Mouse (Mus musculus): ENCODE results near the gene Cdc42ep1. TPM values are rescaled to one million over a fixed set of nuclear protein-coding genes. Genes with fewer than 3 reads are reported as not detected.

Gene Cdc42ep1
- total RNA-seq (2021): 1 to 10 TPM; 6.2 to 8.4 TPM

GRCm38 (mm10) chr15:78842371-78843163, at the start of gene Cdc42ep1:
Cdc42ep1 (plus strand) TSS chr15:78842624.
- intact Hi-C loops (cut with DNase I): no loop called here
- peak in 1 of 2 experiments; percentile 83 for DNase-seq (ENCODE audit: extremely low spot score in 1 of 2, low spot score in 2 of 2)

GRCm38 (mm10) chr15:78796196-78797059, 46.0 kb upstream of the Cdc42ep1 start:
- peak in 1 of 2 experiments; percentile 70 for DNase-seq (ENCODE audit: extremely low spot score in 1 of 2, low spot score in 2 of 2)
- intact Hi-C loops (cut with DNase I): no loop called here

- intact Hi-C loops (cut with DNase I): no loop called here
- DNase-seq (ENCODE audit: extremely low spot score in 1 of 2, low spot score in 2 of 2): no peak
These were observed 45.4 kb upstream of the Cdc42ep1 start for GRCm38 (mm10) chr15:78797060-78797329.

GRCm38 (mm10) chr15:78799029-78799428, 43.4 kb upstream of the Cdc42ep1 start:
- intact Hi-C loops (cut with DNase I): no loop called here
- DNase-seq (ENCODE audit: extremely low spot score in 1 of 2, low spot score in 2 of 2): peak in 1 of 2 experiments; percentile 56

- DNase-seq (ENCODE audit: extremely low spot score in 1 of 2, low spot score in 2 of 2): no peak
- intact Hi-C loops (cut with DNase I): no loop called here
These were observed 40.9 kb upstream of the Cdc42ep1 start for GRCm38 (mm10) chr15:78801571-78801970.

GRCm38 (mm10) chr15:78801971-78802741, 40.3 kb upstream of the Cdc42ep1 start:
- intact Hi-C loops (cut with DNase I): no loop called here
- peak in 1 of 2 experiments; percentile 63 for DNase-seq (ENCODE audit: extremely low spot score in 1 of 2, low spot score in 2 of 2)

GRCm38 (mm10) chr15:78802776-78803391, 39.5 kb upstream of the Cdc42ep1 start, which contains the start of gene Card10:
Card10 (minus strand) TSS chr15:78803042.
- DNase-seq (ENCODE audit: extremely low spot score in 1 of 2, low spot score in 2 of 2): peak in 1 of 2 experiments; percentile 72
- intact Hi-C loops (cut with DNase I): no loop called here

GRCm38 (mm10) chr15:78803499-78803900, 38.9 kb upstream of the Cdc42ep1 start:
- intact Hi-C loops (cut with DNase I): no loop called here
- no peak for DNase-seq (ENCODE audit: extremely low spot score in 1 of 2, low spot score in 2 of 2)

- no peak for DNase-seq (ENCODE audit: extremely low spot score in 1 of 2, low spot score in 2 of 2)
- intact Hi-C loops (cut with DNase I): no loop called here
These were observed 38.1 kb upstream of the Cdc42ep1 start for GRCm38 (mm10) chr15:78804326-78804725.

GRCm38 (mm10) chr15:78805351-78805750, 37.1 kb upstream of the Cdc42ep1 start:
- DNase-seq (ENCODE audit: extremely low spot score in 1 of 2, low spot score in 2 of 2): peak in 1 of 2 experiments; percentile 9
- intact Hi-C loops (cut with DNase I): no loop called here

GRCm38 (mm10) chr15:78806614-78807013, 35.8 kb upstream of the Cdc42ep1 start:
- intact Hi-C loops (cut with DNase I): no loop called here
- DNase-seq (ENCODE audit: extremely low spot score in 1 of 2, low spot score in 2 of 2): peak in 1 of 2 experiments; percentile 41

GRCm38 (mm10) chr15:78807141-78807540, 35.3 kb upstream of the Cdc42ep1 start:
- DNase-seq (ENCODE audit: extremely low spot score in 1 of 2, low spot score in 2 of 2): peak in 1 of 2 experiments; percentile 35
- intact Hi-C loops (cut with DNase I): no loop called here

- peak in 1 of 2 experiments; percentile 8 for DNase-seq (ENCODE audit: extremely low spot score in 1 of 2, low spot score in 2 of 2)
- intact Hi-C loops (cut with DNase I): no loop called here
These were observed 33.4 kb upstream of the Cdc42ep1 start for GRCm38 (mm10) chr15:78808980-78809379.

GRCm38 (mm10) chr15:78809739-78810138, 32.7 kb upstream of the Cdc42ep1 start:
- no peak for DNase-seq (ENCODE audit: extremely low spot score in 1 of 2, low spot score in 2 of 2)
- intact Hi-C loops (cut with DNase I): no loop called here

GRCm38 (mm10) chr15:78810146-78810545, 32.3 kb upstream of the Cdc42ep1 start:
- intact Hi-C loops (cut with DNase I): no loop called here
- DNase-seq (ENCODE audit: extremely low spot score in 1 of 2, low spot score in 2 of 2): peak in 1 of 2 experiments; percentile 54

- intact Hi-C loops (cut with DNase I): no loop called here
These were observed 28.8 kb upstream of the Cdc42ep1 start for GRCm38 (mm10) chr15:78813603-78814002.

GRCm38 (mm10) chr15:78815314-78816073, 26.9 kb upstream of the Cdc42ep1 start:
- DNase-seq (ENCODE audit: extremely low spot score in 1 of 2, low spot score in 2 of 2): no peak
- intact Hi-C loops (cut with DNase I): no loop called here

More at GRCm38 (mm10) chr15:78813603-78814002, 28.8 kb upstream of the Cdc42ep1 start:
- no peak for DNase-seq (ENCODE audit: extremely low spot score in 1 of 2, low spot score in 2 of 2)

- intact Hi-C loops (cut with DNase I): no loop called here
- no peak for DNase-seq (ENCODE audit: extremely low spot score in 1 of 2, low spot score in 2 of 2)
These were observed 26.4 kb upstream of the Cdc42ep1 start for GRCm38 (mm10) chr15:78816074-78816391.

Measured in left cerebral cortex, postnatal 10 days (tissue).